Mouse (Mus musculus): ENCODE measurements around the gene Vps13d. TPM values are rescaled to one million over a fixed set of nuclear protein-coding genes. Genes with fewer than 3 reads are reported as not detected.
A peak's percentile ranks its signal among the peaks of the same experiment; 100 is the strongest.

The Vps13d gene
- polyA plus RNA-seq, 1 experiment from 2014 or later, result 10.3 TPM

DNA sequence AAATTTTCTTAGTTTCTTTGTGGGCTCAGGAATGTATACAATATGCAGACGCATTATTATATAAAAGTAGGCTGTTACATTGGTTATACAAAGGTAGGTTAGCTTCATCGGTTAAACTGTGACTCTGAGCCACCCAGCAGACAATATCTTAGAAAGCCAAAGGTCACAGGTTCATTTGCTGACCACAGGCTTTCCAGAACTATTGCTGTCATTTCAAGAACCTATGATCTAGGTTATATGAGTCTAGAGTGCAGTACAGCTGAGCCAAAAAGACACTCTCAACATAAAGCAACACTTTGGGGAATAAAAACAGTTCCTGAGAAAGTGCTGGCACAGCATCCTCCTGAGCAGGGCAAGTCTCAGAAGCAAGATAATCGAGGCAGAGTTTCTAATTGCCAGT, 140.4 kb downstream of the Vps13d start:
- no peak overlapping the region for H3K9ac ChIP-seq (replicated peaks; ENCODE audit: low read depth)
- DNase-seq (ENCODE audit: low spot score) (no peak), ATAC-seq (no peak)
- no peaks in the 10 kb centered on the region for H3K9me3 ChIP-seq (ENCODE audit: low read length)
- H3K4me2 ChIP-seq (replicated peaks; ENCODE audit: low read depth, low read length), result no peak overlapping the region
- H3K36me3 ChIP-seq (ENCODE audit: insufficient read depth, low read length), result peaks cover 20% of the 10 kb centered on the region; the same call in 1 of the 2 replicates
- H3K27me3 ChIP-seq (replicated peaks; ENCODE audit: insufficient read depth, low read length), result no peaks in the 10 kb centered on the region
- no peak overlapping the region for H3K27ac ChIP-seq (ENCODE audit: low read length)
- WGBS, result 67% methylated on average over 3 of the region's 3 CpGs
- no peak overlapping the region for H3K4me3 ChIP-seq (ENCODE audit: low read depth, low read length)
- TF ChIP-seq EP300 (IDR thresholded peaks at IDR 0.05) (no peak), CTCF (IDR thresholded peaks at IDR 0.05) (no peak)
- H3K4me1 ChIP-seq (ENCODE audit: insufficient read depth, low read depth, low read length), result peaks cover 6% of the 10 kb centered on the region; the same call in 1 of the 2 replicates

DNA sequence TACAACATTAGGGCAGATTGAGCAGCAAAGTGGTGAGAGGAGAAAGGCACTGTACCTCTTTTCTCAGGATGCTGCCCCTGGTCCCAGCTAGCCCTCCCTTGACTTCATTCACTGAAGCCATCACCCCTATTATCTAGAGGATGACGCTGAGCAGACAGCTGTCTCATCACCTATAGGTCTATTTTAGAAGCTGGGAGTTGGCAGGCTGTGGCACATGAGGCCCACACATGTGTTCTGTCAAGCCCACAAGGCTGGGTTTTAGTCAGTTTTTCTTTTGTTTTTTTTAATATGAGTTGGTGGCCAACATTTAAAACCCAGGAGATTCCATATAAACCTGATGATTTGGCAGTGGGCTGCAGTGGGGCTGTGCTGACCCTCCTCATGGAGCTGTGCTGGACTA, 142.1 kb downstream of the Vps13d start:
- Histone ChIP-seq H3K27me3 (replicated peaks; ENCODE audit: insufficient read depth, low read length) (no peaks in the 10 kb centered on the region), H3K4me1 (ENCODE audit: insufficient read depth, low read depth, low read length) (peaks cover 6% of the 10 kb centered on the region; the same call in 1 of the 2 replicates), H3K9me3 (ENCODE audit: low read length) (no peaks in the 10 kb centered on the region), H3K4me2 (replicated peaks; ENCODE audit: low read depth, low read length) (no peak overlapping the region), H3K4me3 (ENCODE audit: low read depth, low read length) (no peak overlapping the region), H3K9ac (replicated peaks; ENCODE audit: low read depth) (no peak overlapping the region), H3K36me3 (ENCODE audit: insufficient read depth, low read length) (peaks cover 20% of the 10 kb centered on the region; the same call in 1 of the 2 replicates), H3K27ac (ENCODE audit: low read length) (no peak overlapping the region)
- TF ChIP-seq EP300 (IDR thresholded peaks at IDR 0.05) (no peak), CTCF (IDR thresholded peaks at IDR 0.05) (no peak)
- ATAC-seq (0 out of 2 replicates have a peak, but pooled peaks have one; percentile 9), DNase-seq (ENCODE audit: low spot score) (no peak)
- 68% methylated on average over 1 of the region's 1 CpGs for WGBS

DNA sequence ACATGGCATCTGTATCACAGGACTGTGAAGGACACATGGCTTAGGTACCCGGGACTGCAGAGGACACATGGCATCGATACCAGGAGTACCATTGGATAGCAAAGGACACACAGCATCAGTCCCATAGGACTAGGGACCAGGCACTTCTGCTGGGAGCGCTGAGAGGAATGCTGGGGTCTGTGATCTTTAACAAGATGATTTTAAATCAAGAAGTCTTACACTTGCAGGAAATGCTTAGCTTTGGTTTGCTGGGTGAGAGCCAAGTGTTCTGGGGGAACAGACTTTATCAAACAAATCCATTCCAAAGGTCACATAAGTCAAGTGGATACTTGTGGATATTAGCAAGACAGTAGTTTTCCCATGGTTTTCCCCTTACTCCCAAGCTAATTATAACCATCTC, 142.5 kb downstream of the Vps13d start:
- no peak overlapping the region for H3K4me3 ChIP-seq (ENCODE audit: low read depth, low read length)
- ATAC-seq (peak; percentile 12; the same call in 1 of the 2 replicates), DNase-seq (ENCODE audit: low spot score) (no peak)
- no peak overlapping the region for H3K9ac ChIP-seq (replicated peaks; ENCODE audit: low read depth)
- TF ChIP-seq CTCF (IDR thresholded peaks at IDR 0.05) (no peak), EP300 (IDR thresholded peaks at IDR 0.05) (no peak)
- H3K36me3 ChIP-seq (ENCODE audit: insufficient read depth, low read length), result peaks cover 22% of the 10 kb centered on the region; the same call in 1 of the 2 replicates
- WGBS, result 57% methylated on average over 3 of the region's 3 CpGs
- no peak overlapping the region for H3K27ac ChIP-seq (ENCODE audit: low read length)
- H3K27me3 ChIP-seq (replicated peaks; ENCODE audit: insufficient read depth, low read length), result no peaks in the 10 kb centered on the region
- H3K4me1 ChIP-seq (ENCODE audit: insufficient read depth, low read depth, low read length), result peaks cover 6% of the 10 kb centered on the region; the same call in 1 of the 2 replicates
- H3K9me3 ChIP-seq (ENCODE audit: low read length), result no peaks in the 10 kb centered on the region
- H3K4me2 ChIP-seq (replicated peaks; ENCODE audit: low read depth, low read length), result no peak overlapping the region

DNA sequence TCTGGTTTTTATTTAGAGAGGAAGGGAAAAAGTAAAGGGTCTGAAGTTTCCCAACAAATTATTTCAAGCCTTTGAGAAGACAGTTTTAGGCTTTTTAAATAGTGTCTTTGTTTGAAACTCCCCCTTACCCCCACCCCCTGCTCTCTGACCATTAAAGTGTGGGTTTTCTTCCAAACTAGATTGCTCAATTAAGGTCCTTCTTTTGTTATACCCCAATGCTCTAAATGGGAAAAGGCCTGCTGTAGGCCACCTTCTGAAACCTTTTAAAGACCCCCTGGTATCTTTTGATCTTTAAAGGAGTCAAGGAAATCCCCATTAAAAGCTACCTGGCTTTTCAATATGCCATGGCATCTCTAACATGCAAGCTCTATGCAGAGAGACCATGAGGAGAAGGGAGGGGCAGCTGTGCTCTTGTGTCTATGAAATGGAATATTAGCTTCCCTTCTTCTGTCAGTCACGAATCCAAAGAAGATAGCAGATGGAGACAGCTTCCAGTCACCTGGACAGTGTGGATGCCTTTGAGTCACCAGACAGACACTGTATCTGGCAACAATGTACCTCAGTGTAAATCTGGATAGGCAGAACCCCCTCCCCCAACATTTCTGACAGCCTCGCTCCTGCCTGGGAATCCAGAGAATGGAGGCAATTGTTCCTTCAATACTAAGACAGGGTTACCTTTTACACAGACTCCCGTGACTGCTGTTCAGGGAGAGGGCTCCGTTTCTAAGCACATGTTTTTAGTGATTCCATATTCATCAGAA, 143.4 kb downstream of the Vps13d start:
- no peaks in the 10 kb centered on the region for H3K9me3 ChIP-seq (ENCODE audit: low read length)
- WGBS, result 78% methylated on average over 4 of the region's 4 CpGs
- no peak overlapping the region for H3K27ac ChIP-seq (ENCODE audit: low read length)

DNA sequence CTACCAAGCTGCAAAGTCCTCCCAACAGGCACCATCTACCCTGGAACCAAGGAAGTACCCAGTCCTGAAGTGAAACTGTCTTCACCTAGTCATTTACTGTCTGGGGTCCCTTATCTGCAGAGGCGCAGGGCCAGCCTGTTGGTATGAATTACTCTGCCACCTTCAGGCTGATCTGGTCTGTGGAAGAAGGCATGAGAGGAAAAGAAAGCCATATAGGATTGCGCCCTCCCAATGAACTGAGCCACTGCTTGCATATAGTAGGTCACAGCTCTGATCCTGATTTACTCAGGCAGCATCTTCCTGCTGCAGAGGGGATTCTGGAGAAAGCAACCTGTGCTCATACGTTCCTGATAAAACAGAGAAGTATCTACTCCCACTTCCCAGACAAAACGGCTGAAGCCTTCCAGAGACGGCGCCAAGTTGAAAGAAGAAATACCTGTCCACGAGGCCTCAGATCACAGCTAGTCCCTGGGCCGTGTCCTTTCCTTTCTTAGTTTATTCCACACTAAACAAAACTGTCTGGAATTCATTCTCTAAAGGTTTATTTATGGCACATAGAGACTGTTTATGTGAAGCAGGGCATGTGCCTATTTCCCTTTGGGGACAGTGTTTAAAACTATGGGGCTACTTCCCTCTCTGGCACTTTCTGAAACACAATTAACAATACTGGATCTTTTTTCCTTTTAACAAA, 144.1 kb downstream of the Vps13d start:
- no peak overlapping the region for H3K4me3 ChIP-seq (ENCODE audit: low read depth, low read length)
- ATAC-seq (peak; percentile 63), DNase-seq (ENCODE audit: low spot score) (no peak)
- H3K9me3 ChIP-seq (ENCODE audit: low read length), result no peaks in the 10 kb centered on the region
- peaks cover 6% of the 10 kb centered on the region; the same call in 1 of the 2 replicates for H3K4me1 ChIP-seq (ENCODE audit: insufficient read depth, low read depth, low read length)
- H3K36me3 ChIP-seq (ENCODE audit: insufficient read depth, low read length), result peaks cover 22% of the 10 kb centered on the region; the same call in 1 of the 2 replicates
- H3K27me3 ChIP-seq (replicated peaks; ENCODE audit: insufficient read depth, low read length), result no peaks in the 10 kb centered on the region
- no peak overlapping the region for H3K9ac ChIP-seq (replicated peaks; ENCODE audit: low read depth)
- H3K4me2 ChIP-seq (replicated peaks; ENCODE audit: low read depth, low read length), result no peak overlapping the region
- WGBS, result 38% methylated on average over 8 of the region's 8 CpGs
- H3K27ac ChIP-seq (ENCODE audit: low read length), result no peak overlapping the region; the same call in 1 of the 2 replicates
- TF ChIP-seq EP300 (IDR thresholded peaks at IDR 0.05), result no peak
- TF ChIP-seq CTCF (IDR thresholded peaks at IDR 0.05), result peak; percentile 68

More for the DNA sequence above, 143.4 kb downstream of the Vps13d start:
- TF ChIP-seq CTCF (IDR thresholded peaks at IDR 0.05) (no peak), EP300 (IDR thresholded peaks at IDR 0.05) (no peak)
- Histone ChIP-seq H3K4me2 (replicated peaks; ENCODE audit: low read depth, low read length) (no peak overlapping the region), H3K27me3 (replicated peaks; ENCODE audit: insufficient read depth, low read length) (no peaks in the 10 kb centered on the region), H3K4me3 (ENCODE audit: low read depth, low read length) (no peak overlapping the region), H3K9ac (replicated peaks; ENCODE audit: low read depth) (no peak overlapping the region), H3K36me3 (ENCODE audit: insufficient read depth, low read length) (peaks cover 22% of the 10 kb centered on the region; the same call in 1 of the 2 replicates), H3K4me1 (ENCODE audit: insufficient read depth, low read depth, low read length) (peaks cover 6% of the 10 kb centered on the region; the same call in 1 of the 2 replicates)
- no peak for ATAC-seq
- no peak for DNase-seq (ENCODE audit: low spot score)

DNA sequence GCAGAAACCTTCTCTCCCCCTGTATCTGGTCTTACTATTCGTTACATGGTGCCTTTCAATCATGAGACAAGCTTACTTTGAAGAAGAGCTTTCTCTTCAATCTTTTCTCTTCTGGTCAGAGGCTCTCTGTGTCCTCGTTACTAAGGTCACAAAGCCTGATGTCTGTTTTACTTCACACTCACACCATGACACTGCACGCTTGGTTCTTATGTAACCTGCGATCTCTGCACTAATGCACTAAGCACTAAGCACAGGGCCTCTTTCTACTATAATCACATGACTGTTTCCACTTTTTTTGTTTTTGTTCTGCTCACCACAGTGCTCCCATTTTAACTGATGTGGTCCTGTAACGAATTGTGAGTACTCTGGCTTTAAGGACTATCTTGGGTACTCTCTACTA, 146.8 kb downstream of the Vps13d start:
- WGBS, result 89% methylated on average over 5 of the region's 5 CpGs
- no peak for ATAC-seq

More for the DNA sequence above, 146.8 kb downstream of the Vps13d start:
- Histone ChIP-seq H3K9me3 (ENCODE audit: low read length) (no peaks in the 10 kb centered on the region), H3K4me1 (ENCODE audit: insufficient read depth, low read depth, low read length) (peaks cover 6% of the 10 kb centered on the region; the same call in 1 of the 2 replicates), H3K27ac (ENCODE audit: low read length) (no peak overlapping the region), H3K36me3 (ENCODE audit: insufficient read depth, low read length) (peaks cover 19% of the 10 kb centered on the region; the same call in 1 of the 2 replicates), H3K4me3 (ENCODE audit: low read depth, low read length) (no peak overlapping the region), H3K4me2 (replicated peaks; ENCODE audit: low read depth, low read length) (no peak overlapping the region), H3K27me3 (replicated peaks; ENCODE audit: insufficient read depth, low read length) (no peaks in the 10 kb centered on the region), H3K9ac (replicated peaks; ENCODE audit: low read depth) (no peak overlapping the region)
- no peak for DNase-seq (ENCODE audit: low spot score)
- TF ChIP-seq EP300 (IDR thresholded peaks at IDR 0.05) (no peak), CTCF (IDR thresholded peaks at IDR 0.05) (no peak)
